ENCODE assay signal across 16 mouse cellular contexts in the genomic region with DNA sequence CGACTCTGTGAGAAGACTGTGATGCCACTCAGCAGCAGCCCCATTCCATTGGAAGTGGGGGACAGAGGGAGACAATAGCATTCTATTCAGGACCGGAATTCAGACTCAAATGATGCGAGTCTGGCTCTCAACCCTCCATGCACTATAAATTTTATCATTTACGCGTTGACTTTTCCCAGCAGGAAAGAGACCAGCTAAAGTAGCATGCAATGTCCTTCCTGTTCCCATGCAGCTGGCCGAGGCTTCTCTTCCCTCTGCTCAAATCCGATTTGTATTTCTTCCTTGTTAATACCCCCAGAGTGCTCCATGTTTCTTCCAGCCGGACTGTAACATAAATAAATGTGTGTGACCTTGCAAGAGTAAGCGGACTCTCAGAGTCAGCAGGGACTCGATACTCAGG.
"Had no signal": no experiment of that assay in that cellular context is flagged by ENCODE, and none has a peak within 500 bp of the region (broad histone marks: within the 10 kb centered on the region; RNA-seq: fewer than 3 reads in every experiment).

No protein-coding gene starts in this region.

- H3K4me2 ChIP-seq: liver, embryonic 13.5 days; lung, embryonic 15.5 days; midbrain, embryonic 12.5 days; stomach, embryonic 15.5 days had no signal

- H3K9ac ChIP-seq: liver, embryonic 13.5 days; liver, postnatal 0 days; lung, embryonic 15.5 days; midbrain, embryonic 12.5 days; stomach, embryonic 15.5 days had no signal

- H3K27ac ChIP-seq: left cerebral cortex, adult 2 months; liver, embryonic 13.5 days; lung, embryonic 15.5 days; macrophage; midbrain, embryonic 12.5 days; stomach, embryonic 15.5 days had no signal

- DNase-seq: liver; liver, embryonic 13.5 days; liver, postnatal 0 days; lung, postnatal 14 days; retina, postnatal 1 day; right cerebral cortex, postnatal 4 days; spleen, adult 18-20 months; thymus, postnatal 36 days had no signal

- H3K27me3 ChIP-seq: liver, embryonic 13.5 days; lung, embryonic 15.5 days; megakaryocyte, embryonic 14.5 days; midbrain, embryonic 12.5 days; stomach, embryonic 15.5 days had no signal

- H3K4me3 ChIP-seq: left cerebral cortex, adult 2 months; liver, embryonic 13.5 days; lung, embryonic 15.5 days; megakaryocyte, embryonic 14.5 days; midbrain, embryonic 12.5 days; stomach, embryonic 15.5 days had no signal

- ATAC-seq: intestine, postnatal 0 days; liver, postnatal 0 days; midbrain, embryonic 16.5 days had no signal

- H3K9me3 ChIP-seq: liver, embryonic 13.5 days; lung, embryonic 15.5 days; midbrain, embryonic 12.5 days; stomach, embryonic 15.5 days had no signal

- H3K4me1 ChIP-seq: liver, embryonic 13.5 days; megakaryocyte, embryonic 14.5 days; midbrain, embryonic 12.5 days had no signal

- H3K36me3 ChIP-seq: liver, embryonic 13.5 days; lung, embryonic 15.5 days; midbrain, embryonic 12.5 days; stomach, embryonic 15.5 days had no signal
